Mouse (Mus musculus) forebrain, embryonic 11.5 days (tissue): ENCODE data around the gene Polr2f. TPM values are rescaled to one million over a fixed set of nuclear protein-coding genes. Genes with fewer than 3 reads are reported as not detected.

Source experiments
- ATAC-seq: fragments of 200-750 bp; cut with Nextera tagmentation; replicated peaks from 2 replicates; pipeline ENCODE4 v1.8.0; 2017; ENCODE audit warnings: moderate TSS enrichment; ENCODE audit not compliant: low FRiP score
- DNase-seq: peaks from one replicate; pipeline ENCODE4 v3.0.0-alpha.2; 2017; ENCODE audit warnings: low spot score
- H3K27ac ChIP-seq: fragments of 300-500 bp; sonication (generic); 2 replicates; pipeline ENCODE4 v1.5.1; 2014; ENCODE audit warnings: low read depth, low read length
- H3K27me3 ChIP-seq: fragments of 300-500 bp; sonication (generic); 2 replicates; pipeline ENCODE4 v1.6.1; 2014; ENCODE audit warnings: mild to moderate bottlenecking, low read length, mixed read lengths; ENCODE audit not compliant: control insufficient read depth, insufficient read depth
- H3K36me3 ChIP-seq: fragments of 300-500 bp; sonication (generic); 2 replicates; pipeline ENCODE4 v1.6.1; 2014; ENCODE audit warnings: mild to moderate bottlenecking, low read length, moderate library complexity, mixed read lengths; ENCODE audit not compliant: control insufficient read depth, insufficient read depth
- H3K4me1 ChIP-seq: fragments of 300-500 bp; sonication (generic); replicated peaks from 2 replicates; pipeline ENCODE4 v1.6.1; 2014; ENCODE audit warnings: low read length, mixed read lengths; ENCODE audit not compliant: control insufficient read depth, insufficient read depth
- H3K4me2 ChIP-seq: fragments of 300-500 bp; sonication (generic); 2 replicates; pipeline ENCODE4 v1.6.1; 2014; ENCODE audit warnings: low read depth, mild to moderate bottlenecking, low read length, moderate library complexity, mixed read lengths; ENCODE audit not compliant: severe bottlenecking
- H3K4me3 ChIP-seq: fragments of 300-500 bp; sonication (generic); 2 replicates; pipeline ENCODE4 v1.5.1; 2014; ENCODE audit warnings: low read depth, low read length
- H3K9ac ChIP-seq: fragments of 300-500 bp; sonication (generic); 2 replicates; pipeline ENCODE4 v1.6.1; 2014; ENCODE audit warnings: low read length
- H3K9me3 ChIP-seq: fragments of 300-500 bp; sonication (generic); 2 replicates; pipeline ENCODE4 v1.6.1; 2016; ENCODE audit warnings: low read length, mixed read lengths; ENCODE audit not compliant: control insufficient read depth
- WGBS: fragments of 180-500 bp; shearing (Covaris S2); extraction: QIAGEN DNeasy Blood & Tissue Kit; methylation state at CpG from one replicate; pipeline ENCODE4 v1.1.7; 2014; 5-methylcytosine and 5-hydroxymethylcytosine counted together
- polyA plus RNA-seq: library from polyadenylated mRNA; unstranded; fragments of >200 nt; fragmentation: Nextera tagmentation; extraction: Ambion mirVana; gene quantifications from 2 replicates; pipeline ENCODE4 v1.2.1, GENCODE M21; 2014

The Polr2f gene
- polyA plus RNA-seq, 1 experiment from 2014 or later = 386 TPM

GRCm38 (mm10) chr15:79176905-79177304 is 36.1 kb downstream of the Polr2f start:
- H3K36me3 ChIP-seq = no peaks in the 10 kb centered on the region
- H3K27me3 ChIP-seq = no peaks in the 10 kb centered on the region
- ATAC-seq = no peak
- no peak for DNase-seq
- no peaks in the 10 kb centered on the region for H3K4me1 ChIP-seq
- H3K27ac ChIP-seq = no peak overlapping the region
- WGBS = 52% methylated on average over 6 of the region's 6 CpGs
- no peak overlapping the region for H3K4me2 ChIP-seq
- H3K9ac ChIP-seq = no peak overlapping the region
- H3K9me3 ChIP-seq = no peaks in the 10 kb centered on the region
- H3K4me3 ChIP-seq = no peak overlapping the region

GRCm38 (mm10) chr15:79185213-79185612 is 44.4 kb downstream of the Polr2f start:
- ATAC-seq (no peak), DNase-seq (no peak)
- H3K36me3 ChIP-seq = no peaks in the 10 kb centered on the region
- no peak overlapping the region for H3K9ac ChIP-seq
- H3K4me1 ChIP-seq = no peaks in the 10 kb centered on the region
- H3K9me3 ChIP-seq = no peaks in the 10 kb centered on the region
- 92% methylated on average over 10 of the region's 10 CpGs for WGBS
- no peak overlapping the region for H3K27ac ChIP-seq
- no peak overlapping the region for H3K4me3 ChIP-seq
- H3K27me3 ChIP-seq = no peaks in the 10 kb centered on the region
- no peak overlapping the region for H3K4me2 ChIP-seq

GRCm38 (mm10) chr15:79187819-79188218 is 47.0 kb downstream of the Polr2f start:
- WGBS = 92% methylated on average over 8 of the region's 8 CpGs

GRCm38 (mm10) chr15:79191426-79191825 is 50.6 kb downstream of the Polr2f start:
- H3K27me3 ChIP-seq = no peaks in the 10 kb centered on the region
- H3K9ac ChIP-seq = no peak overlapping the region
- peaks cover 19% of the 10 kb centered on the region for H3K4me1 ChIP-seq
- H3K36me3 ChIP-seq = no peaks in the 10 kb centered on the region
- DNase-seq = no peak
- no peak overlapping the region for H3K4me3 ChIP-seq
- ATAC-seq = no peak
- H3K27ac ChIP-seq = no peak overlapping the region
- WGBS = 94% methylated on average over 2 of the region's 2 CpGs
- H3K9me3 ChIP-seq = no peaks in the 10 kb centered on the region
- H3K4me2 ChIP-seq = no peak overlapping the region

More at GRCm38 (mm10) chr15:79187819-79188218, 47.0 kb downstream of the Polr2f start:
- no peaks in the 10 kb centered on the region for H3K27me3 ChIP-seq
- H3K4me2 ChIP-seq = no peak overlapping the region
- ATAC-seq (no peak), DNase-seq (no peak)
- H3K9ac ChIP-seq = no peak overlapping the region
- H3K27ac ChIP-seq = no peak overlapping the region
- no peaks in the 10 kb centered on the region for H3K36me3 ChIP-seq
- H3K9me3 ChIP-seq = no peaks in the 10 kb centered on the region
- H3K4me3 ChIP-seq = no peak overlapping the region
- H3K4me1 ChIP-seq = peaks cover 5% of the 10 kb centered on the region

- H3K9ac ChIP-seq = no peak overlapping the region
- no peaks in the 10 kb centered on the region for H3K36me3 ChIP-seq
- 83% methylated on average over 6 of the region's 6 CpGs for WGBS
- H3K4me2 ChIP-seq = no peak overlapping the region; the same call in 1 of the 2 replicates
- H3K27me3 ChIP-seq = no peaks in the 10 kb centered on the region
- DNase-seq (no peak), ATAC-seq (peak; percentile 32; the same call in 1 of the 2 replicates)
- peaks cover 19% of the 10 kb centered on the region for H3K4me1 ChIP-seq
- no peak overlapping the region for H3K4me3 ChIP-seq
- no peaks in the 10 kb centered on the region for H3K9me3 ChIP-seq
- H3K27ac ChIP-seq = peak overlapping the region; percentile 92
Measured at GRCm38 (mm10) chr15:79192450-79192849, 51.6 kb downstream of the Polr2f start.

GRCm38 (mm10) chr15:79192885-79193845 is 52.4 kb downstream of the Polr2f start:
- DNase-seq = peak; percentile 80
- H3K4me1 ChIP-seq = peaks cover 19% of the 10 kb centered on the region
- WGBS = 18% methylated on average over 26 of the region's 27 CpGs
- ATAC-seq = peak; percentile 74
- no peaks in the 10 kb centered on the region for H3K36me3 ChIP-seq
- no peaks in the 10 kb centered on the region for H3K27me3 ChIP-seq
- H3K4me2 ChIP-seq = peak overlapping the region; percentile 34; the same call in 1 of the 2 replicates
- H3K9me3 ChIP-seq = no peaks in the 10 kb centered on the region
- peak overlapping the region; percentile 65 for H3K9ac ChIP-seq
- H3K27ac ChIP-seq = peak overlapping the region; percentile 92
- no peak overlapping the region for H3K4me3 ChIP-seq

- ATAC-seq (no peak), DNase-seq (no peak)
- H3K36me3 ChIP-seq = no peaks in the 10 kb centered on the region
- H3K27me3 ChIP-seq = no peaks in the 10 kb centered on the region
- peaks cover 19% of the 10 kb centered on the region for H3K4me1 ChIP-seq
- peak overlapping the region; percentile 92 for H3K27ac ChIP-seq
- no peak overlapping the region for H3K4me2 ChIP-seq
- no peak overlapping the region for H3K4me3 ChIP-seq
- no peaks in the 10 kb centered on the region for H3K9me3 ChIP-seq
- H3K9ac ChIP-seq = peak overlapping the region; percentile 65; the same call in 1 of the 2 replicates
- 89% methylated on average over 9 of the region's 9 CpGs for WGBS
Measured at GRCm38 (mm10) chr15:79194048-79194447, 53.2 kb downstream of the Polr2f start.

GRCm38 (mm10) chr15:79194946-79195345 is 54.1 kb downstream of the Polr2f start:
- no peak for ATAC-seq

More at GRCm38 (mm10) chr15:79194946-79195345, 54.1 kb downstream of the Polr2f start:
- Histone ChIP-seq H3K36me3 (no peaks in the 10 kb centered on the region), H3K27me3 (no peaks in the 10 kb centered on the region), H3K4me2 (no peak overlapping the region), H3K27ac (no peak overlapping the region), H3K4me3 (no peak overlapping the region), H3K9me3 (no peaks in the 10 kb centered on the region), H3K4me1 (peaks cover 19% of the 10 kb centered on the region), H3K9ac (no peak overlapping the region)
- no peak for DNase-seq
- WGBS = 75% methylated on average over 2 of the region's 2 CpGs
